ENCODE assay signal across 8 mouse cellular contexts in the genomic region with DNA sequence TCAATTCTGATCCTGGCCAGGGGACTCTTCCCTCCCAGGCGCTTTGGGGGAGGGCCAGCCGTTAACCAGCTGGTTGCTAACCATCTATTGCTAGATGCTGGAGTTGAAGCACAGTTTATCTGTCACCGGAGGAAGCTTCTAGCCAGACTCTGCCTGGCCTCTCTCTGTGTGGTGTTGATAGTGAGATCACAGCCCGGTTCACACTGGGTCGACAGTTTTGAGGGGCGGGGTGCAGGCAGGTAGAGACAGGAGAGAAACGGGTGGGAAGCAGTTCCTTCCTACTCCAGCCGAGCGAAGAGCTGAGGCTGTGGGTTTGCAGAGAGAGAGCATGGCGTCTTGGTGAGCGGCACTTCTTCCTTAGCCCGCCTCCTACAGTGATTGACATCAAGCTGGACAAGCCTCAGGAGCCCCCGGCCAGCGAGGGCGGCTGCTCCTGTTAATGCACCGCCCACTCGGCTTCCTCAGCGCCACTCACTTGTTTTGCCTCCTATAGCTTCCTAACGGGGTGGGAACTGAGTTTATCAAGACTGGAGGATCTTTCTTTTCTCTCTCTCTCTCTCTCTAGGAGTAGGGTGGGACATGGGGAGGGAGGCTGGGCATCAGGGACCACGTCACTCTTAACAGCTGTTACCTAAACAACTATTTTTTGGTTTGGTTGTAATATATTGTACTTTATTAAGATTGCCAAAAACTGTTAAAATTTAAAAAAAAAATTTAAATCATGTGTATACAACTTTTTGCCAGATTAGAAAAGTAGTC. TPM values are rescaled to one million over a fixed set of nuclear protein-coding genes. Genes with fewer than 3 reads are reported as not detected.
DNase-seq lines count a peak whose midpoint lies in the region; ATAC-seq and TF ChIP-seq lines count a peak whose summit lies in the region.

No protein-coding gene starts in this region.

- peak; percentile 96 for ATAC-seq in G1E (ENCODE audit: extremely low read depth, insufficient number of reproducible peaks, low FRiP score, poor library complexity, severe bottlenecking)
- peak; percentile 76; the same call in 1 of the 2 replicates for ATAC-seq in hindbrain, embryonic 15.5 days (ENCODE audit: low FRiP score, low read depth)
- peak; percentile 93 for ATAC-seq in megakaryocyte, adult 5-6 weeks (ENCODE audit: poor library complexity, severe bottlenecking)

- H3K9me3 ChIP-seq in G1E (replicated peaks) = no peaks in the 10 kb centered on the region
- no peaks in the 10 kb centered on the region for H3K9me3 ChIP-seq in hindbrain, embryonic 15.5 days

- 7% methylated on average over 20 of the region's 20 CpGs for WGBS in hindbrain, embryonic 15.5 days

- intact Hi-C loops in left cerebral cortex, adult 2 months (cut with DNase I) = no loop called here

- peak overlapping the region; percentile 68 for H3K4me3 ChIP-seq in G1E (ENCODE audit: low read depth, low read length)
- H3K4me3 ChIP-seq in hindbrain, embryonic 15.5 days = peak overlapping the region; percentile 21
- peak overlapping the region; percentile 22; the same call in 1 of the 2 replicates for H3K4me3 ChIP-seq in left cerebral cortex, adult 2 months

- H3K27me3 ChIP-seq in G1E (ENCODE audit: insufficient read depth, low read length) = peaks cover 30% of the 10 kb centered on the region
- no peaks in the 10 kb centered on the region for H3K27me3 ChIP-seq in hindbrain, embryonic 15.5 days

- peak overlapping the region; percentile 44; the same call in 1 of the 2 replicates for H3K27ac ChIP-seq in hindbrain, embryonic 15.5 days (replicated peaks)
- H3K27ac ChIP-seq in left cerebral cortex, adult 2 months = peak overlapping the region; percentile 48

- H3K4me2 ChIP-seq in hindbrain, embryonic 15.5 days = peak overlapping the region; percentile 40

- no peaks in the 10 kb centered on the region for H3K36me3 ChIP-seq in G1E (replicated peaks)
- H3K36me3 ChIP-seq in hindbrain, embryonic 15.5 days = peaks cover 27% of the 10 kb centered on the region; the same call in 1 of the 2 replicates

- peak; percentile 92 for DNase-seq in G1E (ENCODE audit: low spot score)
- peak; percentile 73 for DNase-seq in c-Kit-positive CD71-positive TER-119-positive erythroid progenitor cells, embryonic 14.5 days (ENCODE audit: low spot score)
- DNase-seq in gastrocnemius, adult 8-10 months (ENCODE audit: low spot score in 2 of 2) = peak; percentile 39 to 44
- DNase-seq in left cerebral cortex, adult 2 months (ENCODE audit: extremely low spot score in 1 of 2, low spot score in 2 of 2) = peak; percentile 49 to 59
- peak; percentile 33 for DNase-seq in retina, postnatal 7 days (ENCODE audit: low read depth, low spot score)
- DNase-seq in urinary bladder, adult 2 months (ENCODE audit: low spot score) = peak; percentile 31

- no peak for TF ChIP-seq CTCF in G1E (IDR thresholded peaks at IDR 0.05; ENCODE audit: low read depth, low read length)
- TF ChIP-seq CTCF in left cerebral cortex, adult 2 months (IDR thresholded peaks at IDR 0.05) = no peak

- peaks cover 23% of the 10 kb centered on the region for H3K4me1 ChIP-seq in G1E (ENCODE audit: insufficient read depth, low read depth, low read length)
- H3K4me1 ChIP-seq in hindbrain, embryonic 15.5 days (replicated peaks) = peaks cover 13% of the 10 kb centered on the region

- no peak overlapping the region for H3K9ac ChIP-seq in hindbrain, embryonic 15.5 days

RNA-seq across cellular contexts. Expression of a gene that starts 21.0 kb away (rescaled TPM):
- total RNA-seq in G1E (2014; fragmentation: Nextera tagmentation) (21.2 and 21.3 TPM in 2 replicates), G1E (2017) (24.2 and 24.9 TPM in 2 replicates)
- 15.9 and 26.7 TPM in 2 replicates for polyA plus RNA-seq in G1E (2012)
- total RNA-seq in gastrocnemius, adult 8-10 months (2022) = 10 to 100 TPM; 15.1 to 18.3 (median 16.9) TPM
- 57.5 and 61.2 TPM in 2 replicates for polyA plus RNA-seq in hindbrain, embryonic 15.5 days (2015; fragmentation: Nextera tagmentation; extraction: Ambion mirVana)
- total RNA-seq in left cerebral cortex, adult 2 months (2021) = 10 to 100 TPM; 17.6 to 20.5 TPM
- total RNA-seq in megakaryocyte, adult 5-6 weeks (2015) = 10.8 and 12.1 TPM in 2 replicates
- total RNA-seq in megakaryocyte, adult 5-6 weeks (2017) = 10.8 and 13.2 TPM in 2 replicates
- 33.4 and 33.8 TPM in 2 replicates for polyA plus RNA-seq in urinary bladder, adult 2 months (2012; rRNA removed)

RNA-seq across cellular contexts. Expression of a gene that starts 49.1 kb away (rescaled TPM):
- total RNA-seq in G1E (2014; fragmentation: Nextera tagmentation) (not detected in 2 replicates), G1E (2017) (not detected in 2 replicates)
- polyA plus RNA-seq in G1E (2012) = 0.03 TPM in 1 of 2 replicates, not detected in the other
- total RNA-seq in gastrocnemius, adult 8-10 months (2022) = 1 to 10 TPM; 2.0 to 6.9 (median 3.6) TPM
- polyA plus RNA-seq in hindbrain, embryonic 15.5 days (2015; fragmentation: Nextera tagmentation; extraction: Ambion mirVana) = 0.14 TPM in 1 of 2 replicates, not detected in the other
- total RNA-seq in left cerebral cortex, adult 2 months (2021) = 10 to 100 TPM in 1 of 2 experiments, 1 to 10 TPM in 1; 8.5 to 11.7 TPM
- not detected in 2 replicates for total RNA-seq in megakaryocyte, adult 5-6 weeks (2015)
- 0.55 TPM in 1 of 2 replicates, not detected in the other for total RNA-seq in megakaryocyte, adult 5-6 weeks (2017)
- polyA plus RNA-seq in urinary bladder, adult 2 months (2012; rRNA removed) = 1.8 TPM in 1 of 2 replicates, not detected in the other

RNA-seq across cellular contexts. Expression of a gene that starts 49.3 kb away (rescaled TPM):
- total RNA-seq in G1E (2014; fragmentation: Nextera tagmentation) (1.6 and 7.4 TPM in 2 replicates), G1E (2017) (26.8 and 33.4 TPM in 2 replicates)
- polyA plus RNA-seq in G1E (2012) = 0.21 TPM in 1 of 2 replicates, not detected in the other
- 10 to 100 TPM in 3 of 4 experiments, 1 to 10 TPM in 1; 3.2 to 24.7 (median 18.7) TPM for total RNA-seq in gastrocnemius, adult 8-10 months (2022)
- polyA plus RNA-seq in hindbrain, embryonic 15.5 days (2015; fragmentation: Nextera tagmentation; extraction: Ambion mirVana) = 40.4 and 41.3 TPM in 2 replicates
- total RNA-seq in left cerebral cortex, adult 2 months (2021) = 100 to 1,000 TPM; 131 to 135 TPM
- total RNA-seq in megakaryocyte, adult 5-6 weeks (2015) = 234 and 247 TPM in 2 replicates
- 92.2 and 130 TPM in 2 replicates for total RNA-seq in megakaryocyte, adult 5-6 weeks (2017)
- polyA plus RNA-seq in urinary bladder, adult 2 months (2012; rRNA removed) = 329 and 368 TPM in 2 replicates

Comparison
In these comparisons a context has a peak if more than half of its experiments do, and no peak if none do; other contexts are left out.
1. Peak in every context shown above with its lines: DNase-seq, ATAC-seq, H3K4me3 ChIP-seq and H3K27ac ChIP-seq.
2. DNase-seq: peak in every context shown above with its lines; median percentile 92 in G1E; 73 in c-Kit-positive CD71-positive TER-119-positive erythroid progenitor cells, embryonic 14.5 days; 54 in left cerebral cortex, adult 2 months; 42 in gastrocnemius, adult 8-10 months; 33 in retina, postnatal 7 days; 31 in urinary bladder, adult 2 months.